Mouse (Mus musculus): Measurements from ENCODE around the gene Fchsd2. TPM values are rescaled to one million over a fixed set of nuclear protein-coding genes. Genes with fewer than 3 reads are reported as not detected.

Gene Fchsd2
- polyA plus RNA-seq, 1 experiment from 2014 or later, result 20.4 TPM

DNA sequence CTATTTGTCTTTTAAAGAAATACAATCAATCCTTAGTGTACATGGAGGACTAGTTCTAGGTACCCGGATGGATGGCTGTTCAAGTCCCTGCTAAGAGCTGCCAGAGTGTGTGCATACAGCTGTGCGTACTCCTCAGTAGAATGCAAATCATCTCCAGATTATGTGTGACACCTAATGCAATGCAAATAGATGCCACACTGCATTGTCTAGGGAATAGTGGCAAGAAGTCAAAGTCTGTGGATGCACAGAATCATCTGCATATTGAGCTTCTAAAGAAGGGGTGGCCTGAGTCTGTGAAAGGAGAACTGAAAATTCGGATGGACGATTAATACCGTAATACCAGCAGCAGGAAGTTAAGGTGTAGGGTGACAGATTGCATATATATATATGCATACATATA lies 33.5 kb upstream of the Fchsd2 start:
- H3K27ac ChIP-seq (ENCODE audit: low read depth, low read length), result no peak overlapping the region
- no peak for ATAC-seq (replicated peaks; ENCODE audit: insufficient number of reproducible peaks, low FRiP score, low TSS enrichment)
- WGBS (ENCODE audit: insufficient replicate concordance), result 92% methylated on average over 5 of the region's 5 CpGs
- H3K9ac ChIP-seq (ENCODE audit: low read depth, low read length), result no peak overlapping the region
- no peak overlapping the region for H3K4me3 ChIP-seq (ENCODE audit: low read depth, low read length)
- H3K4me2 ChIP-seq, result no peak overlapping the region
- no peaks in the 10 kb centered on the region for H3K36me3 ChIP-seq (ENCODE audit: control insufficient read depth, insufficient read depth, low read length)
- H3K9me3 ChIP-seq (replicated peaks; ENCODE audit: control insufficient read depth, low read length), result no peaks in the 10 kb centered on the region
- H3K4me1 ChIP-seq (ENCODE audit: control insufficient read depth, insufficient read depth, low read length), result no peaks in the 10 kb centered on the region
- H3K27me3 ChIP-seq (ENCODE audit: control insufficient read depth, insufficient read depth, low read length), result no peaks in the 10 kb centered on the region

DNA sequence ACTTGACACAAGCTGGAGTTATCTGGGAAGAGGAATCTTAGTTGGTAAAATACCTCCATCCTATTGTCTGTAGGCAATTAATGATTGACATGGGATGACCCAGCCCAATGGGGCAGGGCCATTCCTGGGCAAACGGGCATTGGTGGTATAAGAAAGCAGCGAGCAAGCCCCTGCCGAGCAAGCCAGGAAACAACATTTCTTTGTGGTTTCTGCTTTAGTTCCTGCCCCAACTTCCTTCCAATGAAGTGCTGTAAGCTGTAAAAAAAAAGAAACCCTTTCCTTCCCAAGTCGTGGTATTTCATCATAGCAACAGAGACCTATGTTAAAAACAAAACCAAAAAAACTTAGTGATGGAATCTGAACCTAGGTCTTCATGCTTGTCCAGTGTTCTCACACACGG lies 32.2 kb upstream of the Fchsd2 start:
- no peak overlapping the region for H3K27ac ChIP-seq (ENCODE audit: low read depth, low read length)
- H3K4me1 ChIP-seq (ENCODE audit: control insufficient read depth, insufficient read depth, low read length), result no peaks in the 10 kb centered on the region
- 58% methylated on average over 5 of the region's 5 CpGs for whole genome bisulfite sequencing (ENCODE audit: insufficient replicate concordance)
- no peaks in the 10 kb centered on the region for H3K36me3 ChIP-seq (ENCODE audit: control insufficient read depth, insufficient read depth, low read length)
- H3K27me3 ChIP-seq (ENCODE audit: control insufficient read depth, insufficient read depth, low read length), result no peaks in the 10 kb centered on the region
- no peak for ATAC-seq (replicated peaks; ENCODE audit: insufficient number of reproducible peaks, low FRiP score, low TSS enrichment)
- H3K4me2 ChIP-seq, result no peak overlapping the region
- H3K9me3 ChIP-seq (replicated peaks; ENCODE audit: control insufficient read depth, low read length), result no peaks in the 10 kb centered on the region
- H3K9ac ChIP-seq (ENCODE audit: low read depth, low read length), result no peak overlapping the region
- H3K4me3 ChIP-seq (ENCODE audit: low read depth, low read length), result no peak overlapping the region

DNA sequence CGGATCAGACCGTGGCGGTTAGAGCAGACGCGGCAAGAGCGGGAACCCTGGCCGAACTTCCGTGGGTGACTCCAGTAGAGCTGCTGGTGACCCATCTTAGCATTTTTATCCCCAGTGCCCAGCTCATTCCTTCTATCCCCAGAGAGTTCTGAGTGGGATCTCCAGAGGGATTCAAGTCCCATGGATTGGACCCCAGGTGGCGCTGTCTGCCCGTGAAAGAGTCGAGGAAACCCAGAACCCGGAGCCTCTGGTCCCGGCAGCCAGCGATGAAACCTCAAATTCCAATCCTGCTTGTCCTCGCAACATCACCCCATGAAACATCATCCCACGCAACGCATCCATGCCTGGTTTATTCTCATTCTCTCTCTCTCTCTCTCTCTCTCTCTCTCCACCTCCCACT lies 31.3 kb upstream of the Fchsd2 start:
- H3K4me1 ChIP-seq (ENCODE audit: control insufficient read depth, insufficient read depth, low read length), result no peaks in the 10 kb centered on the region
- peak overlapping the region; percentile 50 for H3K4me2 ChIP-seq
- H3K27ac ChIP-seq (ENCODE audit: low read depth, low read length), result no peak overlapping the region
- WGBS (ENCODE audit: insufficient replicate concordance), result 8% methylated on average over 17 of the region's 17 CpGs
- ATAC-seq (replicated peaks; ENCODE audit: insufficient number of reproducible peaks, low FRiP score, low TSS enrichment), result 0 out of 2 replicates have a peak, but pooled peaks have one; percentile 39
- H3K9me3 ChIP-seq (replicated peaks; ENCODE audit: control insufficient read depth, low read length), result no peaks in the 10 kb centered on the region
- 0 out of 2 replicates have a peak overlapping the region, but pooled peaks have one; percentile 10 for H3K4me3 ChIP-seq (ENCODE audit: low read depth, low read length)
- no peaks in the 10 kb centered on the region for H3K36me3 ChIP-seq (ENCODE audit: control insufficient read depth, insufficient read depth, low read length)
- H3K9ac ChIP-seq (ENCODE audit: low read depth, low read length), result no peak overlapping the region
- H3K27me3 ChIP-seq (ENCODE audit: control insufficient read depth, insufficient read depth, low read length), result no peaks in the 10 kb centered on the region

DNA sequence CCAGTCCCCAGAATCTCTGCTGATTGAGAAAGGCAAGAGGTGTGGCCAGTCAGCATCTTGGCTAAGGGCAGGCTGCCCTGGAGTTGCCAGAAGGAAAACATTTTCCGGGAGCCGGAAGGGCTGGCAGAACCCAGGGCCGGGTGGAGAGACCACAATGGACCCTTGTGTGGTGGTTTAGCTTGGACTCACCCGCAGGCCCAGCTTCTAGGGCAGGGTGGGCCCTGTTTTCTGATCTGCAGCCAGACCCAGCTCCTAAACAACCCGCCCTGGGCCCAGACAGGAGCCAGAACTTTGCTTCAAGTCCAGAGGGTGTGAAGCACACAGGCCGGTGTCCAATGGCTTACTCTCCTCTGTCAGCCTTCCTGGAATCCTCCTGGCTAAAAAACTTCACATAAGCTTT lies 30.4 kb upstream of the Fchsd2 start:
- Histone ChIP-seq H3K36me3 (ENCODE audit: control insufficient read depth, insufficient read depth, low read length) (no peaks in the 10 kb centered on the region), H3K4me1 (ENCODE audit: control insufficient read depth, insufficient read depth, low read length) (no peaks in the 10 kb centered on the region), H3K27ac (ENCODE audit: low read depth, low read length) (no peak overlapping the region), H3K9ac (ENCODE audit: low read depth, low read length) (no peak overlapping the region), H3K9me3 (replicated peaks; ENCODE audit: control insufficient read depth, low read length) (no peaks in the 10 kb centered on the region), H3K4me3 (ENCODE audit: low read depth, low read length) (no peak overlapping the region), H3K4me2 (no peak overlapping the region), H3K27me3 (ENCODE audit: control insufficient read depth, insufficient read depth, low read length) (no peaks in the 10 kb centered on the region)
- 84% methylated on average over 6 of the region's 6 CpGs for WGBS (ENCODE audit: insufficient replicate concordance)
- no peak for ATAC-seq (replicated peaks; ENCODE audit: insufficient number of reproducible peaks, low FRiP score, low TSS enrichment)

DNA sequence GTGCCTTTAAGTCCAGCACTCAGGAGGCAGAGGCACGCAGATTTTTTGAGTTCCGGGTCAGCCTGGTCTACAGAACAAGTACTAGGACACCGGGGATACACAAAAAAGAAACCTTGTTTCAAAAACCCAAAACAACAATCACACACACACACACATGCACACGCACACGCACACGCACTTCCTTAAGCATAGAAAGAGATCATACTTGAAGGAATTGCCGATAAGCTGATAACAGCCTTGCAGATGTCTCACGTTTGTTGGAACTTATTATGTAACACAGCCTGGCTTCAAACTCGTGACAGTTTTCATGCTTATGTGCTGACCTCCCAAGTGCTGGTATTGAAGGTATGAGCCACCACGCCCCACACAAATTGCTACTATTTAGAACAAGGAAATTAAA lies 29.1 kb upstream of the Fchsd2 start:
- no peaks in the 10 kb centered on the region for H3K4me1 ChIP-seq (ENCODE audit: control insufficient read depth, insufficient read depth, low read length)
- no peaks in the 10 kb centered on the region for H3K27me3 ChIP-seq (ENCODE audit: control insufficient read depth, insufficient read depth, low read length)
- 82% methylated on average over 10 of the region's 10 CpGs for WGBS (ENCODE audit: insufficient replicate concordance)
- no peak overlapping the region for H3K27ac ChIP-seq (ENCODE audit: low read depth, low read length)
- no peak for ATAC-seq (replicated peaks; ENCODE audit: insufficient number of reproducible peaks, low FRiP score, low TSS enrichment)
- no peak overlapping the region for H3K4me3 ChIP-seq (ENCODE audit: low read depth, low read length)
- no peak overlapping the region for H3K4me2 ChIP-seq
- H3K9ac ChIP-seq (ENCODE audit: low read depth, low read length), result no peak overlapping the region
- H3K36me3 ChIP-seq (ENCODE audit: control insufficient read depth, insufficient read depth, low read length), result no peaks in the 10 kb centered on the region
- no peaks in the 10 kb centered on the region for H3K9me3 ChIP-seq (replicated peaks; ENCODE audit: control insufficient read depth, low read length)

DNA sequence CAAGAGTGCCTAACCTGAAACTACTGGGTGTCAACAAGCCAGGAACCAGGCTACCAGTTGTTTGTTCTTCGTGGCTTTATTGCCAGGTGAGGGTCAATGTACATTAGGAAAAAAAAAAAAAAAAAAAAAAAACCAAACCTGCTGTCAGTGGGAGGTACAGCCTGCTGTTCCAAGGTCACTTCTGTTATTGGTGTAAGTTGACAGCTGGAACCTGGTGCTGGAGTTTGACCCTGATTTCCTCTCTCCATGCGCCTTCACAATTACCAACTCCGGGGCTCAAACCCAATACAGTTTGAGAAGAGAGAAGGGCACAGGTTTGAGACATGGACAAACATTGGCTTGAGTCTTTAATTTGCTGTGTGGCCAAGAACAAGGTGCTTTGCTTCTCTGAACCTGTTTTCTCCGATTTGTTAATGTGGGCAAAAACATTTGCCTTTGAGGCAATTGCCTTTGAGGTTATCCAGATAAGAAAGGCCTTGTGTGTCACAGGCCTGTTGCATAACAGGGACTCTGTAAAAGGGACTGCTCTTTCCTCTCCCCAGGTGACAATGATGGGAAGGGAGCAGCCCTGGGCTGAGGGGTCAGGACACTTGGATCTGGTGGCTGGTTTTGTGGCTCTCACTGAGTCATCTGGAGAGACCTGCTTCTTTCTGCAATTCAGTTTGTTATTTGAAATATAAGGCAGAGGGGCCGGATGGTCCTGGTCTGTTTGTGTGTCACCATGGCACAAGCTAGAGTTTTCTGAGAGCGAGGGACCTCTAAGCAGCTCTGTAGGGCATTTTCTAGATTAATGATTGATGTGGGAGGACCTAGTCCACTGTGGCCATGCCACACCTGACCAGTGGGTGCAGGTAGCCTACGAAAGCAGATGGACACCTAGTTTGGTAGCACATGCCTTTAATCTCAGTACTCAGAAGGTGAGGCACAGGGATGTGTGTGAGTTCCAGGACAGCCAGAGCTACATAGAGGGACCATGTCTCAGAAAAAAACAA lies 27.7 kb upstream of the Fchsd2 start:
- no peaks in the 10 kb centered on the region for H3K9me3 ChIP-seq (replicated peaks; ENCODE audit: control insufficient read depth, low read length)
- no peak overlapping the region for H3K4me2 ChIP-seq
- no peak overlapping the region for H3K9ac ChIP-seq (ENCODE audit: low read depth, low read length)
- H3K4me1 ChIP-seq (ENCODE audit: control insufficient read depth, insufficient read depth, low read length), result no peaks in the 10 kb centered on the region
- no peaks in the 10 kb centered on the region for H3K36me3 ChIP-seq (ENCODE audit: control insufficient read depth, insufficient read depth, low read length)
- H3K4me3 ChIP-seq (ENCODE audit: low read depth, low read length), result no peak overlapping the region
- ATAC-seq (replicated peaks; ENCODE audit: insufficient number of reproducible peaks, low FRiP score, low TSS enrichment), result no peak
- 82% methylated on average over 7 of the region's 7 CpGs for WGBS (ENCODE audit: insufficient replicate concordance)
- H3K27me3 ChIP-seq (ENCODE audit: control insufficient read depth, insufficient read depth, low read length), result no peaks in the 10 kb centered on the region
- H3K27ac ChIP-seq (ENCODE audit: low read depth, low read length), result no peak overlapping the region

DNA sequence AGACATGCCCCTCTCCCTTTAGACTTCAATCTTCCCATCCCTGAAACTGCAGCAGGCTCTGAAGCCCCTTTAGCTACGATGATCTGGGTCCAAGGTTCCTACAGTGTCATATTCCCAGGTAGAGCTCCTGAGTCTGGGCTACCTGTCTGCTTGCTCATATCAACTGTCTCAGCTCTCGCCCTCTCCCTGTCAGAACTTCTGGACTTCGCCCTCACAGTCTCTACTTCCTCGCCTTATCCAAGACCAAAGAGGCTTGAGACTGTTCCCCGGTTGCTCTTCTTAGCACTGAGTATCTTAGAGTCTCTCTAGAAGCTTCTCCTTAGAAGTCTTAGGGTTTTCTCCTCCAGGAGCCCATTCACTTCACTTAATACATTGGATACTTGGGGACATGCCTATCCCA lies 26.7 kb upstream of the Fchsd2 start:
- WGBS (ENCODE audit: insufficient replicate concordance), result 86% methylated on average over 5 of the region's 5 CpGs
- no peak for ATAC-seq (replicated peaks; ENCODE audit: insufficient number of reproducible peaks, low FRiP score, low TSS enrichment)
- H3K27me3 ChIP-seq (ENCODE audit: control insufficient read depth, insufficient read depth, low read length), result no peaks in the 10 kb centered on the region
- no peaks in the 10 kb centered on the region for H3K36me3 ChIP-seq (ENCODE audit: control insufficient read depth, insufficient read depth, low read length)
- no peak overlapping the region for H3K4me2 ChIP-seq
- H3K27ac ChIP-seq (ENCODE audit: low read depth, low read length), result no peak overlapping the region
- no peak overlapping the region for H3K9ac ChIP-seq (ENCODE audit: low read depth, low read length)
- H3K4me1 ChIP-seq (ENCODE audit: control insufficient read depth, insufficient read depth, low read length), result no peaks in the 10 kb centered on the region; the same call in 1 of the 2 replicates
- H3K4me3 ChIP-seq (ENCODE audit: low read depth, low read length), result no peak overlapping the region
- no peaks in the 10 kb centered on the region for H3K9me3 ChIP-seq (replicated peaks; ENCODE audit: control insufficient read depth, low read length)

DNA sequence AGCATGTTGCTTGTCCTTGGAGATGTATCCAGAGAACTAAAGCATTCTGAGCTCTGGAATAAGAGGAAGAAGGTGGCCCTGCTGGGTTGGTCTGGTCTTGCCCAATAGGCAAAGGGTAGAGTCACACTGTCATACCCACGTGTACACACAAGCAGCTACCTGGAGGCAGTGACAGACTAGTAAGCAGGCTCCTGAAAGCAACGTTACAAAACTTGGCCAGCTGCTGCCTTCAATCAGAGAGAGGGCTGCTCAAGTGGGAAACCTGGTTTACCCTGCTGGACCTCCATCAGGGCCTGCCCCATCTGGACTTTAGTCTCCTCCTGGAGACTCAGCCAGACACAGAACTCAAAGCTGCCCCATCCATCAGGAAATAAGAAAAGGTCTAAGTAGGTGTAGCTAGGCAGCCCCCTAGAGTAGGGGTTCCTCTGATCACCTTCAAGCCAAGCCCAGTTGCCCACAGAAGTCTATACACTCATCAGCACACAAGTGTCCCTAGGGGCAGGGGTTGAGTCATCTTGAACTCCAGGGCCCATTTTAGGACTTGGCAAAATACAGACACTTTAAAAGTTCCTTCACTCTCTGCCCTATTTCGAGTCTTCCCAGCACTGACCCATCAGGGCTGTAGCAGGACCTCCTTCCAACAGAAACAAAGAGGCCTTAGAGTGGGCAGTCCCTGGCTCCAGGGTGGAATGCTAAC lies 25.9 kb upstream of the Fchsd2 start:
- Histone ChIP-seq H3K27ac (ENCODE audit: low read depth, low read length) (no peak overlapping the region), H3K9me3 (replicated peaks; ENCODE audit: control insufficient read depth, low read length) (no peaks in the 10 kb centered on the region), H3K36me3 (ENCODE audit: control insufficient read depth, insufficient read depth, low read length) (no peaks in the 10 kb centered on the region), H3K27me3 (ENCODE audit: control insufficient read depth, insufficient read depth, low read length) (no peaks in the 10 kb centered on the region), H3K4me3 (ENCODE audit: low read depth, low read length) (no peak overlapping the region), H3K4me1 (ENCODE audit: control insufficient read depth, insufficient read depth, low read length) (peaks cover 3% of the 10 kb centered on the region; the same call in 1 of the 2 replicates), H3K4me2 (no peak overlapping the region), H3K9ac (ENCODE audit: low read depth, low read length) (no peak overlapping the region)
- ATAC-seq (replicated peaks; ENCODE audit: insufficient number of reproducible peaks, low FRiP score, low TSS enrichment), result no peak
- 62% methylated on average over 3 of the region's 3 CpGs for WGBS (ENCODE audit: insufficient replicate concordance)

Data from heart, embryonic 11.5 days (tissue).